Mouse (Mus musculus) fat pad, adult 2 months (tissue): ENCODE results near the gene Tulp1.
"Not testable (repeated sequence)": the region's sequence is repeated elsewhere in the genome, so short reads cannot be mapped to it uniquely, and the experiment has no call there.

Source experiments
- DNase-seq: peaks from one replicate; pipeline ENCODE4 v3.0.0-alpha.2; 2011; ENCODE audit warnings: low read depth, low spot score; ENCODE audit errors: extremely low read depth

The Tulp1 gene

GRCm38 (mm10) chr17:28365122-28365521 is at the start of gene Tulp1:
Gene Tulp1, minus strand, starts transcription at chr17:28365222.
- DNase-seq = no peak

- DNase-seq = no peak
Measured at GRCm38 (mm10) chr17:28411381-28411960, 46.4 kb upstream of the Tulp1 start.

GRCm38 (mm10) chr17:28410731-28411130 is 45.7 kb upstream of the Tulp1 start:
- DNase-seq = no peak

- DNase-seq = no peak
Measured at GRCm38 (mm10) chr17:28408251-28408918, 43.4 kb upstream of the Tulp1 start.

- no peak for DNase-seq
Measured at GRCm38 (mm10) chr17:28407418-28408250, 42.6 kb upstream of the Tulp1 start.

- DNase-seq = no peak
Measured at GRCm38 (mm10) chr17:28406471-28406870, 41.4 kb upstream of the Tulp1 start.

- DNase-seq = not testable (repeated sequence)
Measured at GRCm38 (mm10) chr17:28404745-28405144, 39.7 kb upstream of the Tulp1 start.

- DNase-seq = no peak
Measured at GRCm38 (mm10) chr17:28404301-28404700, 39.3 kb upstream of the Tulp1 start.

- DNase-seq = no peak
Measured at GRCm38 (mm10) chr17:28394994-28395393, 30.0 kb upstream of the Tulp1 start.

- DNase-seq = no peak
Measured at GRCm38 (mm10) chr17:28394051-28394765, 29.2 kb upstream of the Tulp1 start.

- DNase-seq = no peak
Measured at GRCm38 (mm10) chr17:28391568-28392432, 26.8 kb upstream of the Tulp1 start.

- no peak for DNase-seq
Measured at GRCm38 (mm10) chr17:28388534-28388933, 23.5 kb upstream of the Tulp1 start.

- no peak for DNase-seq
Measured at GRCm38 (mm10) chr17:28386150-28386905, 21.3 kb upstream of the Tulp1 start.

- no peak for DNase-seq
Measured at GRCm38 (mm10) chr17:28384298-28384697, 19.3 kb upstream of the Tulp1 start.

GRCm38 (mm10) chr17:28380255-28380654 is 15.2 kb upstream of the Tulp1 start:
- no peak for DNase-seq

- DNase-seq = no peak
Measured at GRCm38 (mm10) chr17:28375592-28376061, 10.6 kb upstream of the Tulp1 start.

GRCm38 (mm10) chr17:28374494-28374893 is 9.5 kb upstream of the Tulp1 start:
- no peak for DNase-seq

- DNase-seq = no peak
Measured at GRCm38 (mm10) chr17:28373821-28374220, 8.8 kb upstream of the Tulp1 start.

- DNase-seq = no peak
Measured at GRCm38 (mm10) chr17:28371941-28372340, 6.9 kb upstream of the Tulp1 start.
